Mouse (Mus musculus): ENCODE data around the gene Wbp4. TPM values are rescaled to one million over a fixed set of nuclear protein-coding genes. Genes with fewer than 3 reads are reported as not detected.
"Not testable (repeated sequence)": the region's sequence is repeated elsewhere in the genome, so short reads cannot be mapped to it uniquely, and the experiment has no call there.

Wbp4 gene
- polyA plus RNA-seq (2015; fragmentation: Nextera tagmentation; extraction: Ambion mirVana) = 43.4 and 46.8 TPM in 2 replicates

GRCm38 (mm10) chr14:79481339-79482151 is at the start of gene Wbp4:
Gene Wbp4 (minus strand): TSS chr14:79481520.
- peaks cover 7% of the 10 kb centered on the region for H3K36me3 ChIP-seq
- peaks cover 41% of the 10 kb centered on the region for H3K4me1 ChIP-seq
- ATAC-seq (replicated peaks) = peak; percentile 95
- H3K9ac ChIP-seq (replicated peaks) = peak within 1 kb of the TSS; percentile 95
- peak within 1 kb of the TSS; percentile 82 for H3K4me3 ChIP-seq
- H3K27me3 ChIP-seq = no peaks in the 10 kb centered on the region
- H3K4me2 ChIP-seq (replicated peaks) = peak within 1 kb of the TSS; percentile 60
- peak within 1 kb of the TSS; percentile 100 for H3K27ac ChIP-seq (replicated peaks)
- under 1% methylated on average over 79 of the region's 86 CpGs for WGBS
- H3K9me3 ChIP-seq = no peaks in the 10 kb centered on the region

DNA sequence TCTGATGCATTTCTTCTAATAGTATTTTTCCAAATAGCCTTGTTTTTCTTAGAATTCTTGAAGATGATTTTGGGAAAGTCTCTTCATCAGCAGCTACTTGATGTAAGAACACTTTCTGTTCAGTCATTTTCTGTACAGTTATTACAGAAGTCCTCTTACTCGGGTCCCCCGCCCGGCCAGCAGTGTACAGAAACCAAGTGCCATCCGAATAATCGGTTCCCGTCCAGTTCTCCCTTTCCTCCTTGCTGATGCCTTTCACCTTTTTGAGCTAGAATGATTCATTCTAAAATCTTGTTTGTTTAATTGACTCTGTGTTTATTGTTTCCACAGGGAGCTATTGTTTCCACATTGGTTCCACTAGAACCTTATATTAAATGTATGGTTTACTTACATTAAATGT is 49.4 kb upstream of the Wbp4 start:
- Histone ChIP-seq H3K4me2 (replicated peaks) (no peak overlapping the region), H3K9me3 (no peaks in the 10 kb centered on the region), H3K27me3 (no peaks in the 10 kb centered on the region), H3K9ac (replicated peaks) (no peak overlapping the region), H3K27ac (replicated peaks) (no peak overlapping the region), H3K4me3 (no peak overlapping the region), H3K4me1 (no peaks in the 10 kb centered on the region), H3K36me3 (no peaks in the 10 kb centered on the region)
- no peak for ATAC-seq (replicated peaks)
- WGBS = 86% methylated on average over 6 of the region's 6 CpGs

- 84% methylated on average over 10 of the region's 10 CpGs for WGBS
- Histone ChIP-seq H3K4me1 (no peaks in the 10 kb centered on the region), H3K9ac (replicated peaks) (no peak overlapping the region), H3K4me3 (no peak overlapping the region), H3K27me3 (no peaks in the 10 kb centered on the region), H3K9me3 (no peaks in the 10 kb centered on the region), H3K4me2 (replicated peaks) (no peak overlapping the region), H3K36me3 (no peaks in the 10 kb centered on the region), H3K27ac (replicated peaks) (no peak overlapping the region)
- ATAC-seq (replicated peaks) = no peak
Observed at GRCm38 (mm10) chr14:79529581-79530554, 48.5 kb upstream of the Wbp4 start.

DNA sequence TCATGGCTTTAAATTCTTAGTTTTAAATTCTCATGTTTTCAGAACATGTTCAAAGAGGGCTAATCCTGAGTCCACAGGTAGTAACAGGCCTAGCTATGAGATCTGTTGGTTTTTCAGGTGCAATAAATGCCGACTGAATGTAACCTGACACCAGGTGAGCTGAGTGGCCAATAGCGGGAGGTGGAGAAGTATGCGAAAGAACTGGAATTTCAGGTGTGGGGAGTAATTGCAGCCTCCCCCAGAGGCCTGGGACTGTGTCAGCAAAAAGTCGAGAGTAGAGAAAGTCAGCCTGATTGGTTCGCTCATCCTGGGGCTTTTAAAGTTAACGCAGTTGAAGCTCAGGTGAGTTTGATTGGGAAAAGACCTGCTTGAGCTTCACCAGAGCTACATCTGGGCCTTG is 46.4 kb upstream of the Wbp4 start:
- no peak overlapping the region for H3K4me3 ChIP-seq
- 75% methylated on average over 6 of the region's 6 CpGs for WGBS
- no peak overlapping the region for H3K4me2 ChIP-seq (replicated peaks)
- no peaks in the 10 kb centered on the region for H3K4me1 ChIP-seq
- no peaks in the 10 kb centered on the region for H3K27me3 ChIP-seq
- H3K36me3 ChIP-seq = no peaks in the 10 kb centered on the region
- H3K9ac ChIP-seq (replicated peaks) = no peak overlapping the region
- ATAC-seq (replicated peaks) = no peak
- no peak overlapping the region for H3K27ac ChIP-seq (replicated peaks)
- no peaks in the 10 kb centered on the region for H3K9me3 ChIP-seq

DNA sequence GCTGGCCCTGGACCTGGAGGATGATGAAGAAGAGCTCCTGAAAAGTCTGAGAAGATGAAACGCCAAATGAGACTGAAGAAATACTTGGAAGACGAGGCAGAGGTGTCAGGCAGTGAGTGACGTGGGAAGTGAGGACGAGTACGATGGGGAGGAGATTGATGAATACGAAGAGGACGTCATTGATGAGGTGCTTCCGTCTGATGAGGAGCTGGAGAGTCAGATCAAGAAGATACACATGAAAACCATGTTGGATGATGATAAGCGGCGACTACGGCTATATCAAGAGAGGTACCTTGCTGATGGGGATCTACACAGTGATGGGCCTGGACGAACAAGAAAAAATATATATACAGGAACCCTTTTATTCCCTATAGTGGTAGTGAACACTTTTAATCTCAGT is 44.8 kb upstream of the Wbp4 start:
- H3K9ac ChIP-seq (replicated peaks); H3K4me2 ChIP-seq (replicated peaks); H3K4me1 ChIP-seq; H3K9me3 ChIP-seq; H3K27ac ChIP-seq (replicated peaks); H3K4me3 ChIP-seq; H3K36me3 ChIP-seq; ATAC-seq (replicated peaks); H3K27me3 ChIP-seq: not testable (repeated sequence)
- 92% methylated on average over 12 of the region's 12 CpGs for WGBS

DNA sequence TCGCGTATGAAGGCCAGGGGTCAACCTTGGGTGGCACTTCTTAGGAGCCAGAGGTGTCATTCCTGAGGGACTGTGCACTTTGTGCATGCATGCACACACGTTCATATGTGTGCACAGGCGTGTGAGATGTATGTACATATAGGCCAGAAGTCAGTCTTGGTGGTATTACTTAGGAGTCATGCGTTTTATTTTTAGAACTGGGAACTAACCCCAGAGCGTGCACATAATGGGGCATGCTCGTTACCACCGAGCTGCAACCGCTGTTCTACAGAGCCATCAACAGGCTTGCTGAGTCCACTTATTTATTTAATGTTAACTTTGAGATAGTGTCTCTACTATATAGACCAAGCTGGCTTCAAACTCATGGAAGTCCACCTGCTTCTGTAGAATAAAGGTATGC is 41.1 kb upstream of the Wbp4 start:
- no peak overlapping the region for H3K27ac ChIP-seq (replicated peaks)
- no peak overlapping the region for H3K9ac ChIP-seq (replicated peaks)
- H3K36me3 ChIP-seq = no peaks in the 10 kb centered on the region
- H3K4me2 ChIP-seq (replicated peaks) = no peak overlapping the region
- H3K27me3 ChIP-seq = no peaks in the 10 kb centered on the region
- 86% methylated on average over 9 of the region's 9 CpGs for WGBS
- no peaks in the 10 kb centered on the region for H3K4me1 ChIP-seq
- no peak overlapping the region for H3K4me3 ChIP-seq
- ATAC-seq (replicated peaks) = no peak
- no peaks in the 10 kb centered on the region for H3K9me3 ChIP-seq

- ATAC-seq (replicated peaks) = no peak
- Histone ChIP-seq H3K9ac (replicated peaks) (no peak overlapping the region), H3K4me2 (replicated peaks) (no peak overlapping the region), H3K4me3 (no peak overlapping the region), H3K9me3 (no peaks in the 10 kb centered on the region), H3K27ac (replicated peaks) (no peak overlapping the region), H3K27me3 (no peaks in the 10 kb centered on the region), H3K4me1 (no peaks in the 10 kb centered on the region), H3K36me3 (no peaks in the 10 kb centered on the region)
- 89% methylated on average over 6 of the region's 6 CpGs for WGBS
Observed at GRCm38 (mm10) chr14:79521471-79522117, 40.3 kb upstream of the Wbp4 start.

- WGBS = 84% methylated on average over 1 of the region's 1 CpGs
- H3K27ac ChIP-seq (replicated peaks) = no peak overlapping the region
- H3K36me3 ChIP-seq = no peaks in the 10 kb centered on the region
- H3K4me1 ChIP-seq = no peaks in the 10 kb centered on the region
- H3K27me3 ChIP-seq = no peaks in the 10 kb centered on the region
- H3K9me3 ChIP-seq = no peaks in the 10 kb centered on the region
- H3K9ac ChIP-seq (replicated peaks) = no peak overlapping the region
- H3K4me2 ChIP-seq (replicated peaks) = no peak overlapping the region
- no peak overlapping the region for H3K4me3 ChIP-seq
- ATAC-seq (replicated peaks) = no peak
Observed at GRCm38 (mm10) chr14:79521056-79521455, 39.7 kb upstream of the Wbp4 start.

DNA sequence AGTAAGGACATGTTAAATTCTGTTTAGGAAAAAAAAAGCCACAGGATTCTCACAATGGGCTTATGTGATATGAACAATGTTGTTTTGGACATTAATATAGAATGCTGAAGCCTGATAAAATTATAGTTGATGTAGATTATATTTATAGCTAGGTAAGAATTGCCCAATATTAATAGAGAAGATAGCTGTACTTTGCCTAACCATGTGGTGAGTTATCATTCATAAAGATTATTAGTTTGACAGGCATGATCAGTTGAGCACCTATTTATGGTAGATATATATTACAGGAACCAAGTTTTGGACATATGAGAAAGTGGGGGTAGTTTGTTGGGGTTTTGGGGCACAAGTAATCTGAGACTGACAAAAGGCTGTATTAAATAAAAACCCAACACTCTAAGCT is 39.3 kb upstream of the Wbp4 start:
- Histone ChIP-seq H3K4me2 (replicated peaks) (no peak overlapping the region), H3K9me3 (no peaks in the 10 kb centered on the region), H3K4me1 (no peaks in the 10 kb centered on the region), H3K36me3 (no peaks in the 10 kb centered on the region), H3K4me3 (no peak overlapping the region), H3K27me3 (no peaks in the 10 kb centered on the region), H3K9ac (replicated peaks) (no peak overlapping the region), H3K27ac (replicated peaks) (no peak overlapping the region)
- no peak for ATAC-seq (replicated peaks)

- H3K4me3 ChIP-seq = no peak overlapping the region
- no peak for ATAC-seq (replicated peaks)
- no peaks in the 10 kb centered on the region for H3K9me3 ChIP-seq
- WGBS = 9% methylated on average over 1 of the region's 1 CpGs
- no peaks in the 10 kb centered on the region for H3K4me1 ChIP-seq
- H3K4me2 ChIP-seq (replicated peaks) = no peak overlapping the region
- H3K27ac ChIP-seq (replicated peaks) = no peak overlapping the region
- no peaks in the 10 kb centered on the region for H3K27me3 ChIP-seq
- no peaks in the 10 kb centered on the region for H3K36me3 ChIP-seq
- no peak overlapping the region for H3K9ac ChIP-seq (replicated peaks)
Observed at GRCm38 (mm10) chr14:79519663-79519975, 38.3 kb upstream of the Wbp4 start.

DNA sequence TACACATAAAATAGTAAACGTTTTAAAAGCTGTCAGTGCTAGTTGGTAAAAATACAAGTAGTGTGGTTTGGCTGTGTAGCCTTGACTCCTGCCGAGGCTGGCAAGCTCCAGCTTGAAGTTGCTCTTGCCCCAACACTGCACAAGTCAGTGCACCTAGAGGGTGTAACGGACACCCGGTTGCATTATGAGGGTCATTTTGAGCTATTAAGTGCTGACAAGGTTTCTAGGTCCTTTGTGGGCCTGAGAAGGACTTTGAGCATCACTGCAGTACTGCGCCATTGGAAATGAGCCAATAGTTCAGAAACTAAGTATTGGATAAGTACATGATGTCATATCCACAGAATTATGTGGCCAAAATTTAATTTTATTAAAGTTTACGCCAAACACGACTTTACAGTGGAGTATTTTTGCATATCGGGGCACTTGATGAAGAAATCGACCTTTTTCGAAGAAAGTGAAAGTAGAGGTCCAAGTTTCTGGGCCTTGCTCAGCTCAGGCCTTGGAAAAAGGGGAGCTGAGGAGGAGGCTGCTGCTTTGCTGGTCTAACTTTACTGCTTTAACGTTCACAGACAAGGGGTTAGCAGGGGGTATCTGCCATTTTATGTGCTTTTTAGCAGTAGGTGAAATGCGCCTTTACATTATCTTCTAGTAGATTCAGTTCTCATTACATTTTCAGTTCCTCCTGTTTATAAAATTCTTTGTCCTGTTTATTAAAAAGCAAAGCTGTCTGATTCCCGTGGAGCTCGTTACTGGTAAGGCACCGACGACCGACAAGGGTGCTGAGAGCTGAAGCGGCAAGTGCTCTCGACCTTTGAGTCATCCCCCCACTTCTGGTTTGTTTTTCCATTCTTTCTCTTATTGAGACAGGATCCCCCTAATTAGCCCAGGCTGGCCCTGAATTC is 37.7 kb upstream of the Wbp4 start:
- Histone ChIP-seq H3K9ac (replicated peaks) (no peak overlapping the region), H3K36me3 (no peaks in the 10 kb centered on the region), H3K4me2 (replicated peaks) (no peak overlapping the region), H3K27ac (replicated peaks) (no peak overlapping the region), H3K27me3 (no peaks in the 10 kb centered on the region), H3K4me3 (no peak overlapping the region), H3K9me3 (no peaks in the 10 kb centered on the region), H3K4me1 (no peaks in the 10 kb centered on the region)
- WGBS = 55% methylated on average over 19 of the region's 19 CpGs
- no peak for ATAC-seq (replicated peaks)

All from forebrain, embryonic 15.5 days (tissue).